Mouse (Mus musculus) C2C12 (cell line): Measurements from ENCODE around the gene Cadps2. TPM values are rescaled to one million over a fixed set of nuclear protein-coding genes. Genes with fewer than 3 reads are reported as not detected.

Experiments
- H3K27me3 ChIP-seq: one replicate; pipeline ENCODE4 v1.6.1; 2011; ENCODE audit not compliant: control insufficient read depth, insufficient read depth, insufficient read length
- H3K36me3 ChIP-seq: one replicate; pipeline ENCODE4 v1.6.1; 2011; ENCODE audit not compliant: control insufficient read depth, insufficient read depth
- H3K4me3 ChIP-seq: one replicate; pipeline ENCODE4 v1.5.1; 2011; ENCODE audit warnings: mild to moderate bottlenecking, control low read depth; ENCODE audit not compliant: poor library complexity, insufficient read depth, severe bottlenecking
- H3K79me2 ChIP-seq: one replicate; pipeline ENCODE4 v1.6.1; 2011; ENCODE audit not compliant: control insufficient read depth, insufficient read depth
- H3K79me3 ChIP-seq: one replicate; pipeline ENCODE4 v1.6.1; 2011; ENCODE audit warnings: low read depth, control low read depth
- H3ac ChIP-seq: one replicate; pipeline ENCODE3; 2011; ENCODE audit warnings: low read depth; ENCODE audit not compliant: control insufficient read depth, insufficient read length
- CEBPB ChIP-seq: IDR thresholded peaks from one replicate; pipeline ENCODE4 v1.6.1; 2011; ENCODE audit warnings: low read depth, mild to moderate bottlenecking, control low read depth, moderate library complexity
- CTCF ChIP-seq: IDR thresholded peaks from one replicate; pipeline ENCODE4 v1.5.1; 2011; ENCODE audit not compliant: control insufficient read depth, insufficient read depth, insufficient read length
- FOSL1 ChIP-seq: IDR thresholded peaks from one replicate; pipeline ENCODE4 v1.8.0; 2011; ENCODE audit warnings: mild to moderate bottlenecking, low read length; ENCODE audit not compliant: poor library complexity, insufficient read depth, severe bottlenecking
- MAX ChIP-seq: IDR thresholded peaks from one replicate; pipeline ENCODE4 v1.6.1; 2011; ENCODE audit warnings: mild to moderate bottlenecking, control low read depth
- MYOD1 ChIP-seq: IDR thresholded peaks from one replicate; pipeline ENCODE4 v1.6.1; 2011; ENCODE audit warnings: low read depth; ENCODE audit not compliant: control insufficient read depth, insufficient read length
- MYOG ChIP-seq: IDR thresholded peaks from one replicate; pipeline ENCODE4 v1.6.1; 2011; ENCODE audit not compliant: control insufficient read depth, insufficient read length; ENCODE audit errors: extremely low read depth
- USF1 ChIP-seq: IDR thresholded peaks from one replicate; pipeline ENCODE4 v1.6.1; 2011; ENCODE audit warnings: low read depth, mild to moderate bottlenecking, control low read depth, moderate library complexity
- polyA plus RNA-seq: library from polyadenylated mRNA; unstranded; fragments of >200 nt; fragmentation: generic; extraction: Trizol; gene quantifications from one replicate; pipeline ENCODE4 v1.2.1, GENCODE M21; 2012; ENCODE audit warnings: missing spikeins

Cadps2 gene
- polyA plus RNA-seq, 1 experiment = not detected

GRCm38 (mm10) chr6:23869971-23870370 lies 30.8 kb upstream of the Cadps2 start:
- H3K79me3 ChIP-seq = no peaks in the 10 kb centered on the region
- no peak overlapping the region for H3ac ChIP-seq
- H3K27me3 ChIP-seq = no peaks in the 10 kb centered on the region
- no peaks in the 10 kb centered on the region for H3K36me3 ChIP-seq
- TF ChIP-seq CEBPB = no peak
- TF ChIP-seq MYOG = no peak
- no peak for TF ChIP-seq FOSL1
- no peak for TF ChIP-seq CTCF
- TF ChIP-seq MAX = no peak
- TF ChIP-seq MYOD1 = no peak
- no peak for TF ChIP-seq USF1
- H3K79me2 ChIP-seq = no peaks in the 10 kb centered on the region
- H3K4me3 ChIP-seq = no peak overlapping the region

GRCm38 (mm10) chr6:23866298-23866697 lies 27.1 kb upstream of the Cadps2 start:
- Histone ChIP-seq H3K36me3 (no peaks in the 10 kb centered on the region), H3K4me3 (no peak overlapping the region), H3ac (no peak overlapping the region), H3K79me2 (no peaks in the 10 kb centered on the region), H3K27me3 (no peaks in the 10 kb centered on the region), H3K79me3 (no peaks in the 10 kb centered on the region)
- TF ChIP-seq USF1 (no peak), CEBPB (no peak), CTCF (no peak), MYOD1 (no peak), FOSL1 (no peak), MYOG (no peak), MAX (no peak)

GRCm38 (mm10) chr6:23853464-23853863 lies 14.2 kb upstream of the Cadps2 start:
- Histone ChIP-seq H3K36me3 (no peaks in the 10 kb centered on the region), H3K27me3 (no peaks in the 10 kb centered on the region), H3K79me3 (no peaks in the 10 kb centered on the region), H3K79me2 (no peaks in the 10 kb centered on the region), H3K4me3 (no peak overlapping the region), H3ac (no peak overlapping the region)
- TF ChIP-seq MAX (no peak), USF1 (no peak), FOSL1 (no peak), MYOG (no peak), CEBPB (no peak), CTCF (no peak), MYOD1 (no peak)

- Histone ChIP-seq H3K4me3 (no peak overlapping the region), H3K79me2 (no peaks in the 10 kb centered on the region), H3K36me3 (no peaks in the 10 kb centered on the region), H3K27me3 (peaks cover 3% of the 10 kb centered on the region), H3ac (no peak overlapping the region), H3K79me3 (no peaks in the 10 kb centered on the region)
- TF ChIP-seq CEBPB = no peak
- TF ChIP-seq MAX = no peak
- TF ChIP-seq MYOD1 = no peak
- no peak for TF ChIP-seq CTCF
- TF ChIP-seq FOSL1 = no peak
- TF ChIP-seq MYOG = no peak
- TF ChIP-seq USF1 = no peak
Observed at GRCm38 (mm10) chr6:23840001-23840400, 780 bp upstream of the Cadps2 start.

GRCm38 (mm10) chr6:23838401-23839008 lies 716 bp downstream of the Cadps2 start:
- no peaks in the 10 kb centered on the region for H3K79me2 ChIP-seq
- no peak overlapping the region for H3K4me3 ChIP-seq
- H3K36me3 ChIP-seq = no peaks in the 10 kb centered on the region
- TF ChIP-seq CEBPB = no peak
- no peak for TF ChIP-seq FOSL1
- no peak for TF ChIP-seq MYOD1
- TF ChIP-seq MYOG = no peak
- no peak for TF ChIP-seq CTCF
- TF ChIP-seq MAX = no peak
- TF ChIP-seq USF1 = no peak
- H3K27me3 ChIP-seq = peaks cover 3% of the 10 kb centered on the region
- H3K79me3 ChIP-seq = no peaks in the 10 kb centered on the region
- no peak overlapping the region for H3ac ChIP-seq
